Mouse (Mus musculus) kidney, adult 2 months (tissue): ENCODE measurements at regions not wholly inside any gene's neighbourhood (a gene's known extent, or its start where the extent isn't known, plus 50 kb on each side); places are given as distances from the start of the nearest gene placed in this dataset.

Experiments
- DNase-seq: peaks from one replicate; pipeline ENCODE4 v3.0.0; 2021
- H3K27ac ChIP-seq: fragments of 200-500 bp; 2 replicates; pipeline ENCODE4 v1.5.1; 2012; ENCODE audit warnings: low read depth, low read length, control low read depth, inconsistent platforms; ENCODE audit not compliant: insufficient read depth
- H3K27me3 ChIP-seq: fragments of 200-500 bp; replicated peaks from 2 replicates; pipeline ENCODE4 v1.6.1; 2012; ENCODE audit warnings: mild to moderate bottlenecking, moderate library complexity, low read length, inconsistent platforms; ENCODE audit not compliant: control insufficient read depth, insufficient read depth
- H3K36me3 ChIP-seq: fragments of 200-500 bp; 2 replicates; pipeline ENCODE4 v1.6.1; 2012; ENCODE audit warnings: mild to moderate bottlenecking, moderate library complexity, low read length, inconsistent platforms; ENCODE audit not compliant: control insufficient read depth, insufficient read depth
- H3K4me1 ChIP-seq: fragments of 200-500 bp; 2 replicates; pipeline ENCODE4 v1.6.1; 2011; ENCODE audit warnings: low read length; ENCODE audit not compliant: control insufficient read depth, insufficient read depth
- H3K4me3 ChIP-seq: fragments of 200-500 bp; 2 replicates; pipeline ENCODE4 v1.5.1; 2011; ENCODE audit warnings: mild to moderate bottlenecking, low read depth, low read length, control low read depth; ENCODE audit not compliant: insufficient read depth
- CTCF ChIP-seq: fragments of 200-500 bp; conservative IDR thresholded peaks from 2 replicates; pipeline ENCODE4 v1.5.1; 2011; ENCODE audit warnings: low read depth, mild to moderate bottlenecking, control low read depth, low read length, moderate library complexity, mixed read lengths; ENCODE audit not compliant: insufficient read depth, insufficient read length
- POLR2A ChIP-seq: fragments of 200-500 bp; IDR thresholded peaks from one replicate; pipeline ENCODE4 v1.6.1; 2011; ENCODE audit warnings: low read depth, low read length, control low read depth
- WGBS: fragments of 180-500 bp; shearing (Covaris S2); methylation state at CpG from one replicate; pipeline ENCODE4 v1.1.7; 2018; 5-methylcytosine and 5-hydroxymethylcytosine counted together

GRCm38 (mm10) chr6:16703412-16703746 lies 194.9 kb downstream of the Tfec start:
- Histone ChIP-seq H3K27ac (no peak overlapping the region), H3K4me1 (peaks cover 6% of the 10 kb centered on the region; the same call in 1 of the 2 replicates), H3K36me3 (no peaks in the 10 kb centered on the region), H3K27me3 (no peaks in the 10 kb centered on the region), H3K4me3 (no peak overlapping the region)
- TF ChIP-seq CTCF (no peak), POLR2A (no peak)
- WGBS: 88% methylated on average over 3 of the region's 3 CpGs
- no peak for DNase-seq

- no peak overlapping the region for H3K4me3 ChIP-seq
- no peak overlapping the region for H3K27ac ChIP-seq
- TF ChIP-seq POLR2A (no peak), CTCF (no peak)
- peaks cover 6% of the 10 kb centered on the region; the same call in 1 of the 2 replicates for H3K4me1 ChIP-seq
- no peaks in the 10 kb centered on the region for H3K27me3 ChIP-seq
- H3K36me3 ChIP-seq: no peaks in the 10 kb centered on the region
- DNase-seq: no peak
- 65% methylated on average over 7 of the region's 7 CpGs for WGBS
Observed at GRCm38 (mm10) chr6:16702706-16703411, 195.4 kb downstream of the Tfec start.

- 79% methylated on average over 4 of the region's 4 CpGs for WGBS
- Histone ChIP-seq H3K27ac (no peak overlapping the region), H3K4me3 (no peak overlapping the region), H3K27me3 (no peaks in the 10 kb centered on the region), H3K4me1 (peaks cover 6% of the 10 kb centered on the region; the same call in 1 of the 2 replicates), H3K36me3 (no peaks in the 10 kb centered on the region)
- TF ChIP-seq CTCF: no peak
- no peak for TF ChIP-seq POLR2A
- no peak for DNase-seq
Observed at GRCm38 (mm10) chr6:16697285-16697684, 201.0 kb downstream of the Tfec start.

GRCm38 (mm10) chr6:16668004-16668403 lies 230.2 kb downstream of the Tfec start:
- H3K27me3 ChIP-seq: no peaks in the 10 kb centered on the region
- no peaks in the 10 kb centered on the region for H3K36me3 ChIP-seq
- 4% methylated on average over 2 of the region's 2 CpGs for WGBS
- H3K4me3 ChIP-seq: no peak overlapping the region
- no peak overlapping the region for H3K27ac ChIP-seq
- no peaks in the 10 kb centered on the region for H3K4me1 ChIP-seq
- TF ChIP-seq CTCF (peak; percentile 44; the same call in 1 of the 2 replicates), POLR2A (no peak)
- DNase-seq: peak; percentile 9

- 31% methylated on average over 6 of the region's 6 CpGs for whole genome bisulfite sequencing
- no peaks in the 10 kb centered on the region for H3K4me1 ChIP-seq
- no peaks in the 10 kb centered on the region for H3K36me3 ChIP-seq
- no peak overlapping the region for H3K4me3 ChIP-seq
- TF ChIP-seq CTCF (no peak), POLR2A (no peak)
- DNase-seq: no peak
- no peaks in the 10 kb centered on the region for H3K27me3 ChIP-seq
- H3K27ac ChIP-seq: no peak overlapping the region
Observed at GRCm38 (mm10) chr6:16667241-16667640, 231.0 kb downstream of the Tfec start.

GRCm38 (mm10) chr6:16646269-16646668 lies 252.0 kb downstream of the Tfec start:
- no peak for TF ChIP-seq CTCF
- Histone ChIP-seq H3K36me3 (no peaks in the 10 kb centered on the region), H3K4me1 (no peaks in the 10 kb centered on the region), H3K27ac (no peak overlapping the region), H3K4me3 (no peak overlapping the region), H3K27me3 (no peaks in the 10 kb centered on the region)
- WGBS: 34% methylated on average over 1 of the region's 1 CpGs
- DNase-seq: no peak

GRCm38 (mm10) chr6:16643519-16643918 lies 254.7 kb downstream of the Tfec start:
- TF ChIP-seq CTCF: no peak
- TF ChIP-seq POLR2A: no peak
- DNase-seq: no peak
- no peaks in the 10 kb centered on the region for H3K27me3 ChIP-seq

More at GRCm38 (mm10) chr6:16643519-16643918, 254.7 kb downstream of the Tfec start:
- Histone ChIP-seq H3K36me3 (no peaks in the 10 kb centered on the region), H3K4me3 (no peak overlapping the region), H3K27ac (no peak overlapping the region), H3K4me1 (no peaks in the 10 kb centered on the region)
